Mouse (Mus musculus) forebrain, embryonic 10.5 days (tissue): ENCODE data around the gene Zswim8. TPM values are rescaled to one million over a fixed set of nuclear protein-coding genes. Genes with fewer than 3 reads are reported as not detected.
A peak's percentile ranks its signal among the peaks of the same experiment; 100 is the strongest.

Experiments used
- DNase-seq: peaks from one replicate; pipeline ENCODE4 v3.0.0-alpha.2; 2017; ENCODE audit warnings: low spot score; ENCODE audit errors: extremely low spot score
- H3K27ac ChIP-seq: fragments of 300-500 bp; sonication (generic); 2 replicates; pipeline ENCODE4 v1.5.1; 2016; ENCODE audit warnings: mild to moderate bottlenecking
- H3K27me3 ChIP-seq: fragments of 300-500 bp; sonication (generic); 2 replicates; pipeline ENCODE4 v1.6.1; 2016; ENCODE audit warnings: mild to moderate bottlenecking; ENCODE audit not compliant: poor library complexity, severe bottlenecking
- H3K36me3 ChIP-seq: fragments of 300-500 bp; sonication (generic); replicated peaks from 2 replicates; pipeline ENCODE4 v1.6.1; 2016; ENCODE audit warnings: mild to moderate bottlenecking, moderate library complexity
- H3K4me1 ChIP-seq: fragments of 300-500 bp; sonication (generic); 2 replicates; pipeline ENCODE4 v1.6.1; 2016
- H3K4me3 ChIP-seq: fragments of 300-500 bp; sonication (generic); 2 replicates; pipeline ENCODE4 v1.5.1; 2016; ENCODE audit warnings: mild to moderate bottlenecking, moderate library complexity
- H3K9me3 ChIP-seq: fragments of 300-500 bp; sonication (generic); 2 replicates; pipeline ENCODE4 v1.6.1; 2016; ENCODE audit warnings: mild to moderate bottlenecking, moderate library complexity
- whole genome bisulfite sequencing: fragments of 180-500 bp; shearing (Covaris S2); methylation state at CpG from one replicate; pipeline ENCODE4 v1.1.7; 2016; 5-methylcytosine and 5-hydroxymethylcytosine counted together
- polyA plus RNA-seq: library from polyadenylated mRNA; unstranded; fragments of >200 nt; fragmentation: Nextera tagmentation; extraction: Ambion mirVana; gene quantifications from 2 replicates; pipeline ENCODE4 v1.2.1, GENCODE M21; 2016

Zswim8 gene
- polyA plus RNA-seq, 1 experiment from 2014 or later: 28.9 TPM

DNA sequence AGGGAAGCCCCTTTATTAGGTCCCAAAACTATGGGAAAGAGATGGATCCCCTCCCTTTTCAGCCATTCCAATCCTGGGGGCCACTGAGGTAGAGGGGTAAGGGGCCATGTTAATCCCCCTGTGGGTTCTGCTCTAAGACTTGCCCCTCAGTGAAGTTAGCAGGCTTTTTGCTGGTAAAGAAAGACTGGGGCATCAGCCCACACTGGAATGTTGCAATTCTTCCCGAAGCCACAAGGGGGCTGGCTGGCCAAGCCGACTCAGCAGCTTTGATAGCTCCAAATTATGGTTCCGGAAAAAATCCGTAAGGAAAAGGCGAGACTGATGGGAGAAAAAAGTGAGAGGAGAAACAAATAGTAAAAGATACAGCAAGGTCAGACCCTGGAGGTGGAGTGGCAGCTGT is 16.7 kb downstream of the Zswim8 start:
- Histone ChIP-seq H3K4me1 (no peaks in the 10 kb centered on the region), H3K27me3 (no peaks in the 10 kb centered on the region), H3K27ac (no peak overlapping the region), H3K9me3 (no peaks in the 10 kb centered on the region), H3K36me3 (peaks cover 99% of the 10 kb centered on the region), H3K4me3 (no peak overlapping the region)
- DNase-seq: peak; percentile 52
- 43% methylated on average over 5 of the region's 5 CpGs for WGBS

DNA sequence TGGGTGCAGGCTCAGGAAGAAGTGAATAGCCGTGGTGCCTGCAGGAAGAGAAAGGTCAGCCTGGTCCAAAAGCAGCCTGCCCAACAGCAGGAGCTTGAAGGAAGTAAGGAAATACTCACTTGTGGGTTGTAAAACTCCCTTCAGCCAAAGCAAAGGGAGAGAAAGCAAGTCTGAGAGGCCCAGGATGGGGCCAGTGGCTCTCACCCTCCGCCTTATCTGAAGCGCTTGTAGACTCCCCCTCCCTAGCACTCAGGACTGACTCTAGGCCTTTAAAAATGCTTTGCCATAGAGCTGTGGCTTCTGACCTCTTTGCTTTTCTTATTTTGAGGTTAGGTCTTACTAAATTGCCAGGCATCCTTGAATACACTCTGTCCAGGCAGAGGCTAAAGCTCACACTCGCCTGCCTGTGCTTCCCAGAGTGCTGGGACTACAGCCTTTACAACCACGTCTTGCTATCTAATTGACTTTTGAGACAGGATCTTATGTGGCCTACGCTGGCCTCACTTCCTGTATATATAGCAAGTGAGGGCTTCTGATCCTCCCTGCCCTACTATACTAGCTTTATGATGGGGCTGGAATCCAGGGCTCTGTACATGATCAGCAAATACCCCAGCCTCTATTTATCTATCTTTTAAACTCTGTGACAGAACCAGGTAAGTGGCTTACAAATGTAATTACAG is 18.4 kb downstream of the Zswim8 start:
- Histone ChIP-seq H3K27ac (no peak overlapping the region), H3K36me3 (peaks cover 99% of the 10 kb centered on the region), H3K9me3 (no peaks in the 10 kb centered on the region), H3K4me3 (no peak overlapping the region), H3K4me1 (no peaks in the 10 kb centered on the region), H3K27me3 (no peaks in the 10 kb centered on the region)
- no peak for DNase-seq
- WGBS: 89% methylated on average over 6 of the region's 6 CpGs

- no peaks in the 10 kb centered on the region for H3K27me3 ChIP-seq
- peaks cover 18% of the 10 kb centered on the region for H3K4me1 ChIP-seq
- H3K4me3 ChIP-seq: no peak overlapping the region
- peaks cover 77% of the 10 kb centered on the region for H3K36me3 ChIP-seq
- no peaks in the 10 kb centered on the region for H3K9me3 ChIP-seq
- no peak overlapping the region for H3K27ac ChIP-seq
- 94% methylated on average over 9 of the region's 9 CpGs for WGBS
- no peak for DNase-seq
Measured at GRCm38 (mm10) chr14:20729871-20730270, 22.5 kb downstream of the Zswim8 start.

GRCm38 (mm10) chr14:20730853-20731602 is 23.7 kb downstream of the Zswim8 start:
- H3K4me3 ChIP-seq: no peak overlapping the region
- H3K27me3 ChIP-seq: no peaks in the 10 kb centered on the region
- DNase-seq: no peak
- peaks cover 76% of the 10 kb centered on the region for H3K36me3 ChIP-seq
- 92% methylated on average over 9 of the region's 9 CpGs for WGBS
- no peaks in the 10 kb centered on the region for H3K9me3 ChIP-seq
- peaks cover 25% of the 10 kb centered on the region for H3K4me1 ChIP-seq
- H3K27ac ChIP-seq: no peak overlapping the region

DNA sequence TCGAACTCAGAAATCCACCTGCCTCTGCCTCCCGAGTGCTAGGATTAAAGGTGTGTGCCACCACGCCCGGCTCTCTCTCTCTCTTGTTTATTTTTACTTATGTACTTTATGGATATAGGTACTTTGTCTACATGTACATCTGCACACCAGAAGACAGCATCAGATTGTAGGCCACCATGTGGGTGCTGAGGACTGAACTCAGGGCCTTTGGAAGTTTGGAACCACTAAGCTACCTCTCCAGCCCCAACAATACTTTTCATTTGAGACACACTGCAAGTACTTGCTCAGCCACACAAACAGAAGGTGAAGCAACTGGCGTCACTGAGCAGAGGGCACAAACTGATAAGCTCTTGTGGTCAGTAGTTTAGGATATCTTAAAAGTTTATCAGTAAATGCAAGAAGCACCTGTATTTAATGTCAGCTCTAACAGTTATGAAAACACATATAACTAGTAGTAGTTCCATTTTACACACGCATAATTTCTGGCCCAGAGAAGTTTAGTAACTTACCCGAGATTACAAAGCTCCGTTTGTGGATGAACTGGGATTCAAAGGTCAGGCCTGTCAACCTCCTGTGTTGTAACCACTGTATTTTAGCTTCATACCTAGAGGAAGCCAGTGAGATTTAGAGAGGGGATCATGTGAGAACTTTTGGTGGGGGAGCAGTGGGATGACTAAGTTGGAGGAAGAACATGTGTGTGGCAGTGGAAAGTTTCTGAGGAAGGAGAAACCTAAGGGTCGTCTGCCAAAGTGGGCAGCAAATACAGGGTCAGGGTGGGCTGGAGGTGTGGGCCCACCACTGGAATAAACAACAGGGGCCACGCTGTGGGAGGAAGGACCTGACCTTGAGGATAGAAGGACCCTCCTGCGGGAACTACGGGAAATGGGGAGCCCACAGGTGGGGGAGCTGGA is 25.9 kb downstream of the Zswim8 start:
- peaks cover 74% of the 10 kb centered on the region for H3K36me3 ChIP-seq
- H3K27me3 ChIP-seq: no peaks in the 10 kb centered on the region
- no peak for DNase-seq
- 53% methylated on average over 12 of the region's 12 CpGs for WGBS
- H3K4me1 ChIP-seq: peaks cover 28% of the 10 kb centered on the region
- peak overlapping the region; percentile 94 for H3K27ac ChIP-seq
- peak overlapping the region; percentile 85 for H3K4me3 ChIP-seq
- no peaks in the 10 kb centered on the region for H3K9me3 ChIP-seq

- WGBS: under 1% methylated on average over 67 of the region's 81 CpGs
Measured at GRCm38 (mm10) chr14:20733952-20734774, 26.8 kb downstream of the Zswim8 start, which contains the start of gene Ndst2. Ndst2 (minus strand) TSS chr14:20734562.

GRCm38 (mm10) chr14:20735052-20735451 is 27.7 kb downstream of the Zswim8 start:
- H3K4me1 ChIP-seq: peaks cover 36% of the 10 kb centered on the region
- H3K27ac ChIP-seq: peak overlapping the region; percentile 94
- no peak overlapping the region for H3K4me3 ChIP-seq
- 78% methylated on average over 2 of the region's 2 CpGs for WGBS
- H3K27me3 ChIP-seq: no peaks in the 10 kb centered on the region
- peaks cover 74% of the 10 kb centered on the region for H3K36me3 ChIP-seq
- no peaks in the 10 kb centered on the region for H3K9me3 ChIP-seq
- DNase-seq: no peak

More at GRCm38 (mm10) chr14:20733952-20734774, 26.8 kb downstream of the Zswim8 start, which contains the start of gene Ndst2:
- Histone ChIP-seq H3K36me3 (peaks cover 74% of the 10 kb centered on the region), H3K9me3 (no peaks in the 10 kb centered on the region), H3K4me3 (peak within 1 kb of the TSS; percentile 85), H3K27ac (peak within 1 kb of the TSS; percentile 94), H3K27me3 (no peaks in the 10 kb centered on the region), H3K4me1 (peaks cover 28% of the 10 kb centered on the region)
- DNase-seq: peak; percentile 88

DNA sequence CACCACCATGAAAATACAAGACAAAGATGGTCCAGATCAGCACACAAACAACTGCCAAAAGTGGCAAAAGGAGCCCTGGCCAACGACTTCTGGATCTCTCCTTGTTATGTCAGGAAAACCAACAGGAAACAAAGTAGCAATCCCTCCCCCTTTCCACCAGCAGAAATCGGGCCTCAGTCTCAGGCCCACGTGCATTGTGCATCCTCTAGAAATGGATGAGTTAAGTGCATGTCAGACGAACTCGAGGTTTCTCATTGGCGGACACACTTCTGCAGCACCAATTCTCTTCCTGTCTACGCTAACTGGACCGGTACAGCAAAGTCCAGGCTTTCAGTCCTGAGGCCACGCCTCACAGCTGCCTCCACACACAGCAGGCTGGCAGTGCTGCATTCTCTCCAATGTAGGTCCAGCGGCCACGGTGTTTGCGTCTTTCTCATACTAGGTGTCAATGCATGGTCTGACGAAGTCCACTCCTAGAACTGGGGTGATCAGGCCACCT is 28.6 kb downstream of the Zswim8 start:
- no peak overlapping the region for H3K4me3 ChIP-seq
- WGBS: 89% methylated on average over 13 of the region's 13 CpGs
- peaks cover 75% of the 10 kb centered on the region for H3K36me3 ChIP-seq
- DNase-seq: no peak
- no peaks in the 10 kb centered on the region for H3K9me3 ChIP-seq
- no peak overlapping the region for H3K27ac ChIP-seq
- peaks cover 39% of the 10 kb centered on the region for H3K4me1 ChIP-seq
- no peaks in the 10 kb centered on the region for H3K27me3 ChIP-seq

GRCm38 (mm10) chr14:20737306-20737705 is 30.0 kb downstream of the Zswim8 start:
- no peaks in the 10 kb centered on the region for H3K27me3 ChIP-seq
- no peaks in the 10 kb centered on the region for H3K9me3 ChIP-seq
- no peak overlapping the region for H3K27ac ChIP-seq
- no peak overlapping the region for H3K4me3 ChIP-seq
- peak; percentile 35 for DNase-seq
- 47% methylated on average over 14 of the region's 14 CpGs for WGBS
- H3K36me3 ChIP-seq: peaks cover 76% of the 10 kb centered on the region
- H3K4me1 ChIP-seq: peaks cover 39% of the 10 kb centered on the region

DNA sequence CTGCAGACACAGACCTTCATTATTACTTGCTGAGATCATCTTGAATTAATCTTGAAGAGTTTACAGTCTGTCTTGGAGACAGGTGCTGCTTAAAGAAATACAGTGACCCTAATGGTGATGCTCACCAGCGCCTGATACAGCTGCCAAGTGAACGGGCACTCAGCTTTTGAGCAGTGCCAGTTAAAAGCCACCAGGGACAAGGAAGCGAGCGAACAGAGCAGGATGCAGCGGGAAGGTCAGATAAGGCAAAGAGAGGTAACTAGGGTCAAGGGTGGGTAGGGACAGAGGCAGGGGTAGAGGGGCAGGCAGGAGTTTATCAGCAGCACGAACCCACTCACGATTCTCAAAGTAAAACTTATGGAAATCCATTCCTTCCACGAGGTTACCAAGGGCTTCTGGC is 31.2 kb downstream of the Zswim8 start:
- no peak for DNase-seq
- no peaks in the 10 kb centered on the region for H3K27me3 ChIP-seq
- no peaks in the 10 kb centered on the region for H3K9me3 ChIP-seq
- H3K4me3 ChIP-seq: no peak overlapping the region
- WGBS: 91% methylated on average over 8 of the region's 8 CpGs
- no peak overlapping the region for H3K27ac ChIP-seq
- H3K36me3 ChIP-seq: peaks cover 78% of the 10 kb centered on the region
- peaks cover 33% of the 10 kb centered on the region for H3K4me1 ChIP-seq

DNA sequence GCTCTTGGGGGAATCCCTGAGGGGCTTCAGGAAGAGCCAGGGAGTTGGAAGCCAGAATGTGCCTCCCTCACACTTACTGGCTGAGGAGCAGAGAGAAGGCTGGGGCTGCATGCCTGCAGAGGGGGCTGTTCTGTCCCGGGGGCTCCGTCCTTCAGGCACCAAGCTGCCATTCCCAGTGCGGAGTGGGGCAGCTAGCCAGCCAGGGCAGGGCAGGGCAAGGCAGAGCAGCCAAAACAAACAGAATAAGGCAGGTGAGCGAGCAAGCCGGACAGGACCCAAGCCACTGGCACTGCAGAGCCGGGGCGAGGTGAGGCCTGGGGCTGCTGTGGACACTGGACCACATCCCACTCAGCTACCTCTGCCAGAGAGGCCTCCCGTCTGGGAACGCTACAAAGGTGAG is 33.9 kb downstream of the Zswim8 start:
- H3K9me3 ChIP-seq: no peaks in the 10 kb centered on the region
- 94% methylated on average over 9 of the region's 9 CpGs for WGBS

GRCm38 (mm10) chr14:20743614-20744013 is 36.3 kb downstream of the Zswim8 start:
- H3K27ac ChIP-seq: no peak overlapping the region
- no peaks in the 10 kb centered on the region for H3K9me3 ChIP-seq
- peaks cover 11% of the 10 kb centered on the region for H3K4me1 ChIP-seq
- WGBS: 92% methylated on average over 3 of the region's 3 CpGs
- H3K36me3 ChIP-seq: peaks cover 87% of the 10 kb centered on the region
- no peak for DNase-seq
- H3K4me3 ChIP-seq: no peak overlapping the region
- H3K27me3 ChIP-seq: no peaks in the 10 kb centered on the region

More for the DNA sequence above, 33.9 kb downstream of the Zswim8 start:
- Histone ChIP-seq H3K4me1 (peaks cover 14% of the 10 kb centered on the region), H3K4me3 (no peak overlapping the region), H3K36me3 (peaks cover 93% of the 10 kb centered on the region), H3K27me3 (no peaks in the 10 kb centered on the region), H3K27ac (0 out of 2 replicates have a peak overlapping the region, but pooled peaks have one; percentile 2)
- DNase-seq: no peak
